Mouse (Mus musculus) right cerebral cortex, postnatal 4 days (tissue): Measurements from ENCODE around the gene Bcl3.

Experiments
- DNase-seq: peaks from one replicate; pipeline ENCODE4 v3.0.0-alpha.2; 2022

The Bcl3 gene

GRCm38 (mm10) chr7:19822604-19823058 lies at the start of gene Bcl3:
TSS of gene Bcl3 (minus strand) at chr7:19822770.
- no peak for DNase-seq

GRCm38 (mm10) chr7:19871943-19872601 lies 49.5 kb upstream of the Bcl3 start:
- no peak for DNase-seq

DNA sequence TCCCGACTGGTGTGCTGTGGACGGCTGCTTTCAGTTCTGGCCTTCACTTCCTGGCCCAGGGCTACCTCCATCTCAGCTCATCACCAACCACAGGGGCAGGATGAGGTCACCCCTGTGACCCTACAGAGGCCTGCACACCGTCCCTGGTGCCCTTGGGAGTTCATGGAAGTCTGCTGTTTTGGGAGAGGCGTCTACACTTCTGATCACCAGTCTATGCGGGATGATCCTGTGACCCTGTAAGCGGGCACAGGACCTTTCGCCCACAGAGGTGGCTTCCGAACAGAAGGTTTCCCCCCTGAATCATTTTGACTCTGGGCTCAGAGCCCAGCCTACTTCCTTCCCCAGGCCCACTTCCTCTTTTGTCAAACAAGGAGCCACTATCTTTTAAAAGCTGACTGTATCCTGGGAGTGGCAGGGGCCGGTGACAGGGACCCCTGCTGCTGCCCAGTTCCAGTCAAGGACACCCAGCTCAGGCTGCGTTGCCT lies 48.6 kb upstream of the Bcl3 start:
- DNase-seq, result no peak

- DNase-seq, result no peak
These were observed 45.3 kb upstream of the Bcl3 start for GRCm38 (mm10) chr7:19867751-19868399.

- DNase-seq, result no peak
These were observed 43.9 kb upstream of the Bcl3 start for GRCm38 (mm10) chr7:19866490-19866889.

DNA sequence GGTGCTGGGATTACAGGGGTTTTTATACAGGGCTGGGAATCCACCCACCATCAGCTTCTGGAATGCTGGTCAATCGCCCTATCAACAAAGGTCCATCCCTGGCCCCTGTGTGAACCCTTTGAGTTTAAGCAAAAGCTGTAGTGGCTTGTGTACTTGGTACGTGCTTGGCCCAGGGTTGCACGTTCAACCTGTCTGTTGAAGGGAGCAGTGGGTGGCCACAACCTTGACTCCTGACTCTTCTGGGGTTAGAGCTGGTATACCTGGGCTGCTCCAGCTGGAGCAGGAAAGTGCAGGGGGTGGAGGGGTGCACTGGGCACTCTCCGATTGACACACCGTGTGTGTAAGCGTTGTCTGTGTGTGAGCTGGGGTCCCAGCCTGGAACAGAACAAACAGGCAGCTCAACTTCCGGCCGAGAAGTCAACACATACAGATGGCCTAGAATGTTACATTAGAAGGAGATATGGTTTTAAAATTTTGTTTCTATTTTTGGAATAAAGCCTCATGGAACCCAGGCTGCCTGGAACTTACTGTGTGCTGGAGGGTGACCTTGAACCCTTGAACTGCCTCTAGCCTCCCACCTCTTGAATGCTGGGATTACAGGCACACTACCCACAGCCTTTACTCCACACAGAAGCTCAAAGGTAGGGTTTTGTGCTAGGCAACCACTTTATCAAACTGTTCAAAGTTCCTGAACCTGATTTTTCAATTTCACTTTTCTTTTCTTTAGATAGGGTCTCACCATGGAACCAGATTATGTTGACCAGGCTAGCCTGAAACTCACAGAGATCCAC lies 42.9 kb upstream of the Bcl3 start:
- DNase-seq, result no peak

- no peak for DNase-seq
These were observed 41.7 kb upstream of the Bcl3 start for GRCm38 (mm10) chr7:19864241-19864640.

- no peak for DNase-seq
These were observed 38.6 kb upstream of the Bcl3 start, which contains the start of gene Ceacam16 for GRCm38 (mm10) chr7:19861199-19861598. TSS of gene Ceacam16 (minus strand) at chr7:19861299.

DNA sequence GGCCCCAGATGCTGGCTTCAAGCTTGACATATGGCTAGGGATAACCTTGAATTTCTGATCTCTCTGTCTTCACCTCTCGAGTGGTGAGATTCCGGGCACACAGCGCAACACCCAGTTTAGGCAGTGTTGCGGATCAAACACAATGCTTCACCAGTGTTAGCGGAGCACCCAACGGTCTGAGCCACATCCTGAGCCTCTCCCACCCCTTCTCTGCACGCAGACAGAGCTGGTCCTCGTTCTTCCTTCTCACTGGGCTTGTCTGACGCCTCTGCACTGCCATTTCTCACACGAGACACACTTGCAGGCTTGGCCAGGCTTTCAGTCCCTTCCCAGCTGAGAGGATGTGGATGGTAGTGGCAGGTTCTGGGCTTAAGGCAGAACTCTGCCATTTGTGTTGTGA lies 37.2 kb upstream of the Bcl3 start:
- DNase-seq, result no peak

DNA sequence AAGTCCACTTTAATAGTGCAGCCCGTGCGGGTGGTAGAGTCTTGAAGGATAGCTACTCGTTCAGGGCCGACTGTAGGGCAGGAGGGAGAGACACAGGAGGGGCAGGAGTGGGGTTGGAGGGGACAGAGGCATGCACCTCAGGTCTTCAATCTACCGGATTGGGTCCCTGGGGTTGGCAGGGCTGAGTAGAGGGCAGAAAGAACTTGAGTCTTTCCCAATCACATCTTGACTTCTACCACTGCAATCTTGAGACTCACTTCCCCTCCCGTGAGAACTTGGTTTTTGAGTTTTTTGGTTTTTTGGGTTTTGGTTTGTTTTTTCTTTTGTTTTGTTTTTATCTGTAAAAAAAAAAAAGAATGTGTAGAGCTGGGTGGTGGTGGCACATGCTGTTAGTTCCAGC lies 33.7 kb upstream of the Bcl3 start:
- no peak for DNase-seq

- no peak for DNase-seq
These were observed 33.1 kb upstream of the Bcl3 start for GRCm38 (mm10) chr7:19855663-19856062.

DNA sequence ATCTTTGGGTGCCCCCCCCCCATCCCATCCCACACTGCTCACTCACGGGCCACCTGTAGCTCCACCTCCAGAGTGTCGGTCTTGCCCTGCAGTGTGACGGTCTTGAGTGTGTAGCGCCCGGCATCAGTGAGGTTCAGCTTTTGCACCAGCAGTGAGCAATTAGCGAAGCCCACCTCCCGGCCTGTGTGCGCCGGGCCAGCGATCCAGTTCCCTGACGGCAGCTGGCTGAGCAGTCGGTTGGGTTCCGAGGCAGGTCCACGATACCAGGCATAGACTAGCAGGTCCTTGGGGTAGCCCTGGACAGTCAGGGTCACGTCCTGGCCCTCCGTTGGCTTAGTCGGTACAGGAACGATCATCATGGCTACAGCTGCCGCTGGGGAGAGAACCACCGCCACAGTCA lies 31.0 kb upstream of the Bcl3 start:
- no peak for DNase-seq

GRCm38 (mm10) chr7:19851858-19852570 lies 29.4 kb upstream of the Bcl3 start, which contains the start of gene Gm19345:
TSS of gene Gm19345 (plus strand) at chr7:19852003.
- DNase-seq, result peak; percentile 67

DNA sequence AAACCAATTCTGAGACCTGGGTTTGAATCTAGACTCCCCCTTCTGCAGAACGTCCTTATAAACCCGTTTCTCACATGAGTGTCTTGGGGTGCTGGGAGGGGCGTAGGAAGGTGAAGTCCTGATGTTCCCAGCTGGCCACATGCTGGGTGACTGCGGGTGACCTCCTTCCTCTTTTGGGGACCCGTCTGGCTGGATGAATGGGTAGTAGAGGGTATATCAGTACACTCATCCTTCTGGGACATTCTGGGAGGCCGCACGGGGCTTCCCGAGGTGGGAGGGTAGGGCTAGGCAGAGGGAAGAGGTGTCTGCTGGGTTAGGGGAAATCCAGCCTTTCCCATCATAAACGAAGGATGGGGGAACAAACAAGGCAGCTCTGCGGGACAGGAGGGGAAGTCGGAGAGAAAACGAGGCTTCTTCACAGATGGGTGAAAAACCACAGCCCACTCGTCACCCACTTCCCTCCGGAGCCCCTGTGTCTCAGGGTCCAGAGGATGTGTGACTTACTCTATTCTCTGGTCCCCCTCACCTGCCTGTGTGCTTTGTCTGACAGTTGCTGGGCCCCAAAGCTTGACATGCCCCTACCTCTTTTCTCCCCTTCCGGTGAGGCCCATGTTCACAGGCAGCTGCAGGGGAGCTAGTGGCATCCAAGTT lies 22.1 kb upstream of the Bcl3 start:
- DNase-seq, result no peak

GRCm38 (mm10) chr7:19843561-19843960 lies 21.0 kb upstream of the Bcl3 start:
- peak; percentile 56 for DNase-seq

GRCm38 (mm10) chr7:19842885-19843504 lies 20.4 kb upstream of the Bcl3 start:
- DNase-seq, result no peak

DNA sequence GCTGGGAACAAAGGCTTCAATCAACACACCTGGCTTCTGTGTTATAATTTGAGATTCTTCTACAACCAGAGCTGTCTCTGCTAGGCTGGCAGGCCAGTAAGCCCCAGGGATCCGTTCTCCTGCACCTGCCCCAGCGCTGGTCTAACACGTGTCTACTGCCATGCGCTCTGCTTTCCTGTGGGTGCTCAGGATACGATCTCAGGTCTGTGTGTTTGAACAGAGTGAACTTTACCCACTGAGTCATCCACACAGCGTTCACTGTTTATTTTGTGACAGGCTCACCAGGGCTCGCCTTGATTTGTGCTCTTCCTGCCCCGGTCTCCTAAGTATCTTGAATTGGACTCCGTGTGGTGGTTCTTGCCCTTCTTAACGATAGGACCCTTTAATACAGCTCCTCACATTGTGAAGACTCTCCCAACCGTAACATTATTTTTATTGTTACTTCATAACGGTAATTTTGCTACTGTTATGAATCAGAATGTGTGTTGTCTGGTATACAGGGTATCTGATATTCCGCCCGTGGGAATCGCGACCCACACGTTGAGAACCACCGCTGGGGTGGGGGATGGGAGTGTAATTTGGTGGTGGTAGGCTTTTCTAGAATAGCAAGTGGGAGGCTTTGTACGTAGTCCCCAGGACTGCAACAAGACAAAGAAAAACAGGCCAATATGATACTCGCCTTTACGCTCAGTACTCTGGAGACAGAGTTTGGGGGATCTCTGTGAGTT lies 19.3 kb upstream of the Bcl3 start:
- DNase-seq, result no peak

DNA sequence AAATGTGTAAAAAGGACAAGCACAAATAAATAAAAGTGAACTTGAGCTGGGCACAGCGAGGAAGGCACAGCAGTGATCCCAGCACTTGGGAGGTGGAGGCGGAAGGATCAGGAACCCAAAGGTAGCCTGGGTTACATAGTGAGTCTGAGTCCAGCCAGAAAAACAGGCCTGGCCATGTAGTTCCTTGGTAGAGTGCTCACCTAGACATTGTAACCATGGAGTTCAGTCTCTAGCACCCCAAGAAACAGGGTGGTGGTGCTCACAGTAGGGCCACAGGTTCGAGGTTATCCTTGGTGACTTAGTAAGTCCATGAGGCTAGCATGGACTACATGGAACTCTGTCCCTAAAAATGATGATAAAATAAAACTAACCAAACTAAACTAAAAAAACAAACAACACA lies 18.4 kb upstream of the Bcl3 start:
- no peak for DNase-seq

GRCm38 (mm10) chr7:19840371-19840770 lies 17.8 kb upstream of the Bcl3 start:
- no peak for DNase-seq

- DNase-seq, result no peak
These were observed 14.3 kb upstream of the Bcl3 start for GRCm38 (mm10) chr7:19836843-19837242.

DNA sequence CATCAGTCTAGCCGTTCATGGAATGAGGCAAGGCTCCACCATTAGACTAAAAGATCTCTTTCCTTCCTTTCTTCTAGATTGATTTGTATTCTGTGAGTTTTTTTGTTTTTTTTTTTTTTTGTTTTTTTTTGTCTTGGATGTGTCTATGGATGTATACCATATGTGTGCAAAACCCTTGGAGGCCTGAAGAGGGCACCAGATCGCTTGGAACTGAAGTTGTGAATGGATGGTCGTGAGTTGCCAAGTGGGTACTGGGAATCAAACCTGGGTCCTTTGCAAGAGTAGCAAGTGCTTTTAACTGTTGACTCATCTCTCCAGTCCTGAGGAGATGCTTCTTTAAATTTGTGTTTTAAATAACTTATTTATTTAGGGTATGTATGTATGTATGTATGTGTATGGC lies 11.5 kb upstream of the Bcl3 start:
- no peak for DNase-seq
